Mouse (Mus musculus) liver, embryonic 15.5 days (tissue): ENCODE measurements around the gene Rsbn1. TPM values are rescaled to one million over a fixed set of nuclear protein-coding genes. Genes with fewer than 3 reads are reported as not detected.

Source experiments
- ATAC-seq: fragments of 200-750 bp; cut with Nextera tagmentation; 2 replicates; pipeline ENCODE4 v1.8.0; 2017; ENCODE audit warnings: moderate number of reproducible peaks, mild to moderate bottlenecking, moderate library complexity; ENCODE audit not compliant: insufficient read depth
- H3K27ac ChIP-seq: fragments of 300-500 bp; sonication (generic); replicated peaks from 2 replicates; pipeline ENCODE4 v1.5.1; 2015; ENCODE audit warnings: mild to moderate bottlenecking, inconsistent platforms
- H3K27me3 ChIP-seq: fragments of 300-500 bp; sonication (generic); 2 replicates; pipeline ENCODE4 v1.6.1; 2015; ENCODE audit warnings: mild to moderate bottlenecking, inconsistent platforms
- H3K36me3 ChIP-seq: fragments of 300-500 bp; sonication (generic); replicated peaks from 2 replicates; pipeline ENCODE4 v1.6.1; 2015; ENCODE audit warnings: moderate library complexity, mild to moderate bottlenecking, inconsistent platforms
- H3K4me1 ChIP-seq: fragments of 300-500 bp; sonication (generic); replicated peaks from 2 replicates; pipeline ENCODE4 v1.6.1; 2015; ENCODE audit warnings: inconsistent platforms
- H3K4me2 ChIP-seq: fragments of 300-500 bp; sonication (generic); 2 replicates; pipeline ENCODE4 v1.6.1; 2015; ENCODE audit warnings: moderate library complexity, mild to moderate bottlenecking, inconsistent platforms
- H3K4me3 ChIP-seq: fragments of 300-500 bp; sonication (generic); replicated peaks from 2 replicates; pipeline ENCODE4 v1.5.1; 2015; ENCODE audit warnings: mild to moderate bottlenecking, inconsistent platforms
- H3K9ac ChIP-seq: fragments of 300-500 bp; sonication (generic); 2 replicates; pipeline ENCODE4 v1.6.1; 2015; ENCODE audit warnings: moderate library complexity, mild to moderate bottlenecking, inconsistent platforms
- H3K9me3 ChIP-seq: fragments of 300-500 bp; sonication (generic); replicated peaks from 2 replicates; pipeline ENCODE4 v1.6.1; 2016; ENCODE audit warnings: inconsistent platforms
- WGBS: fragments of 180-500 bp; shearing (Covaris S2); methylation state at CpG from one replicate; pipeline ENCODE4 v1.1.7; 2015; ENCODE audit warnings: mixed read lengths; ENCODE audit not compliant: insufficient replicate concordance; 5-methylcytosine and 5-hydroxymethylcytosine counted together
- polyA plus RNA-seq: library from polyadenylated mRNA; unstranded; fragments of >200 nt; fragmentation: Nextera tagmentation; extraction: Ambion mirVana; gene quantifications from 2 replicates; pipeline ENCODE4 v1.2.1, GENCODE M21; 2015

Gene Rsbn1
- 3.7 and 3.8 TPM in 2 replicates for polyA plus RNA-seq

DNA sequence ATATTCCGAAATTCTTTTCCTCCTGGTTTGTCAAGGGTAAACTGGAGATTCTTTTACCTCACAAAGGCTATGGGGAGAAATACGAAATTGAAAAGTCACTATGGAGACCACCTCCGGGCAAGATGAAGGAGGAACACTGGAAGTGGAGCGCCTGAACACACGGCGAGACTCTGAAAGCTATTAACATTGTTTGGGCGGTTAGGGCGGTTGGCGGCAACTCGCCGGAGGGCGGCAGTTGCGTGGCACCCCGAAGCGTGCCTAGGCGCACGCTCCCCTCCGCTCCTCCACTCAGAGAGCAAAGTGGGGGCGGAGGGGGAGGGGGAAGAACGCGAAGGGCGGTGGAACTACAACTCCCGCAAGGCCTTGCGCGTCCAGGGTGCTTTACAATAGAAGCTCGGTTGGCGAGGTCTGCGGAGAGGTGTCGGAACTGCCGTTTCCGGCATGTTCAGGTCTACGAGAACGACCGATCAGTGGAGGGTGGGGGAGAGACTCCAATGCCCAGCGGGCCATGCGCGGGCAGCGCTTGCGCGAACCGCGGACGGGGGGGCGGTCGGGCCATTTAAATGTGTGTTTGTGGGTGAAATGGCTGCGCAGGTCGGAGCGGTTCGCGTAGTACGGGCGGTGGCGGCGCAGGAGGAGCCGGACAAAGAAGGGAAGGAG is at the start of gene Rsbn1:
Gene Rsbn1, plus strand, starts transcription at position 111 of the 660 bp plus-strand sequence.
- Histone ChIP-seq H3K4me1 (peaks cover 19% of the 10 kb centered on the region), H3K4me3 (peak within 1 kb of the TSS; percentile 100), H3K4me2 (peak within 1 kb of the TSS; percentile 77), H3K27ac (peak within 1 kb of the TSS; percentile 93), H3K9me3 (no peaks in the 10 kb centered on the region), H3K36me3 (no peaks in the 10 kb centered on the region), H3K9ac (peak within 1 kb of the TSS; percentile 98), H3K27me3 (no peaks in the 10 kb centered on the region)
- under 1% methylated on average over 55 of the region's 55 CpGs for WGBS
- peak; percentile 99 for ATAC-seq

DNA sequence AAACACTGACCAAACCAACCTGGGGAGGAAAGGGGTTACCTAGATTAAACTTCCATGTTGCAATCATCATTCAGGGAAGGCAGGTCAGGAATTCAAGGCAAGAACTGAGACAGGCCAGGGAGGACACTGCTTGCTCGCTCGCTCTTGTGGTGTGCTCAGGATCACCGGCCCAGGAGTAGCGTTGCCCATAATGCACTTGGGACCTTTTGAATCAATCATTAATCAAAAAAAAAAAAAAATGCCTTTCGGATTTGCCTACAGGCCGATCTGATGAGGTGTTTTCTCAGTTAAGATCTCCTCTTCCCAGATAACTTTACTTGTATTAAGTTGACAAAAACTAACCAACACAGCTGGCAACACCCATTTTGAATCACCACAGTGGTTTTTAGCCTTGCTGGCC is 49.7 kb upstream of the Rsbn1 start:
- Histone ChIP-seq H3K27me3 (no peaks in the 10 kb centered on the region), H3K27ac (no peak overlapping the region), H3K9me3 (no peaks in the 10 kb centered on the region), H3K4me3 (no peak overlapping the region), H3K4me2 (no peak overlapping the region), H3K36me3 (no peaks in the 10 kb centered on the region), H3K9ac (no peak overlapping the region), H3K4me1 (no peaks in the 10 kb centered on the region)
- no peak for ATAC-seq
- WGBS: 73% methylated on average over 6 of the region's 6 CpGs

DNA sequence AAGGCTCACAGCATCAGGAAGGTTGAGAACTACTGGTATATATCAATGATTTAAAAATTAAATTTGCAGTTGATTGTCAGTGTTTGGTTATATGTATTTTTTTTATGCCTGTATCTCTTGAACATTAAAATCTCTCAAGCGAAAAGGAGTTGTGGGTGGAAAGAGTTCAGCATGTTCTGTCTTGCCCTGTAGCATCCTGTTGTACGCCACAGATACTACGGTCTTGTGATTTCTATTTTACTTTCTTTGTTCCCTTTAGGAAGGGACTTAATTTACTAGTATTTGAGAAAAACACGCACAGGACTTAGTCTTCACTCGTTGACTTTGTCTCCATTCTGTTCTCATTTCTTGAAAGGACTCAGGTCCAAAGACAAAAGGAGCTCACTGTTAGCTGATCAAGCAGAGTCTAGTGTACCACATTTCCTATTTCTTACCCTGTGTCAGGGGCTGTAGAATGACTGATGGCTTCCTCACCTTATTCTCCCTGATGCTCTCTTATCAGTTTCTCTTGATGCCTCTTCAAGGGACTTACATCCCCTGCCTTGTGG is 46.4 kb upstream of the Rsbn1 start:
- H3K4me1 ChIP-seq: no peaks in the 10 kb centered on the region
- H3K27me3 ChIP-seq: no peaks in the 10 kb centered on the region
- ATAC-seq: no peak
- H3K27ac ChIP-seq: no peak overlapping the region
- H3K36me3 ChIP-seq: no peaks in the 10 kb centered on the region
- no peaks in the 10 kb centered on the region for H3K9me3 ChIP-seq
- no peak overlapping the region for H3K4me3 ChIP-seq
- 78% methylated on average over 5 of the region's 5 CpGs for WGBS
- H3K9ac ChIP-seq: no peak overlapping the region
- H3K4me2 ChIP-seq: no peak overlapping the region

DNA sequence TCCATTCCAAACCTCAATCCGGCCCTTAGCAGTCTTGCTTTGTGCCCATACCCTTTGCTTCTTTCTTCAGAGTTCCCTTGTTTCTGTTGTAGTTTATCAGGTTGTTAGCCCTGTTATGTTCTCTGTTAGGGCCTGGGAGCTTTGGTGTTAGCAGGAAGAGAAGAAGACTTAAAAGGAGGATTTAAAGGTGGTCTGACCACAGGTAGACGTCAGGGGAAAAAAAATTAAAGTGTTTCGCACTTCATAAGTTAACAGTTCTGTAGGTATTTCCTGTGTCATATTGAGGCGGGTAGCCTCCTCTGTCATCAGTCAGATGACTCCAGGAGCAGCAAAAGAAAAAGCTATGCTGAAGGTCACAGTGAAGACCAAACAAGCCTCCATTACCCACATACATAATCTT is 45.9 kb upstream of the Rsbn1 start:
- Histone ChIP-seq H3K9ac (no peak overlapping the region), H3K4me1 (no peaks in the 10 kb centered on the region), H3K9me3 (no peaks in the 10 kb centered on the region), H3K4me3 (no peak overlapping the region), H3K27ac (no peak overlapping the region), H3K4me2 (no peak overlapping the region), H3K27me3 (no peaks in the 10 kb centered on the region), H3K36me3 (no peaks in the 10 kb centered on the region)
- ATAC-seq: no peak
- WGBS: 64% methylated on average over 4 of the region's 4 CpGs

DNA sequence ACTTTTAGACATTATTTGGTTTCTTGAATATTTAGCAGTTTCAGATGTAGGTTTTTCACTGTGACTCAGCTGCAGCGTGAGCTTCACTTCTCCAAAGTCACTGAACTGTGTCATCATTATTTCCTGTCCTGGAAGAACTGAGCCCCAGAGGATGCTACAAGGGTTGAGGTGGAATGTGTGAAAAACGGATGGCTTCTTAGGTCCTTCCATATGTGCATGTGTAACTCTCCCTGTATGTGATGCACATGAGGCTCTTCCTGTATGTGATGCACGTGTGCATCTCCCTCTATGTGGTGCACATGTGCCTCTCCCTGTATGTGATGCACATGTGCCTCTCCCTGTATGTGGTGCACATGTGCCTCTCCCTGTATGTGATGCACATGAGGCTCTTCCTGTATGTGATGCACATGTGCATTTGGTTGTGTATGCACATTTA is 41.2 kb upstream of the Rsbn1 start:
- no peaks in the 10 kb centered on the region for H3K9me3 ChIP-seq
- no peak overlapping the region for H3K27ac ChIP-seq
- 32% methylated on average over 3 of the region's 3 CpGs for WGBS
- H3K4me2 ChIP-seq: no peak overlapping the region
- H3K9ac ChIP-seq: no peak overlapping the region
- ATAC-seq: no peak
- H3K27me3 ChIP-seq: no peaks in the 10 kb centered on the region
- H3K4me1 ChIP-seq: no peaks in the 10 kb centered on the region
- H3K36me3 ChIP-seq: no peaks in the 10 kb centered on the region
- no peak overlapping the region for H3K4me3 ChIP-seq

DNA sequence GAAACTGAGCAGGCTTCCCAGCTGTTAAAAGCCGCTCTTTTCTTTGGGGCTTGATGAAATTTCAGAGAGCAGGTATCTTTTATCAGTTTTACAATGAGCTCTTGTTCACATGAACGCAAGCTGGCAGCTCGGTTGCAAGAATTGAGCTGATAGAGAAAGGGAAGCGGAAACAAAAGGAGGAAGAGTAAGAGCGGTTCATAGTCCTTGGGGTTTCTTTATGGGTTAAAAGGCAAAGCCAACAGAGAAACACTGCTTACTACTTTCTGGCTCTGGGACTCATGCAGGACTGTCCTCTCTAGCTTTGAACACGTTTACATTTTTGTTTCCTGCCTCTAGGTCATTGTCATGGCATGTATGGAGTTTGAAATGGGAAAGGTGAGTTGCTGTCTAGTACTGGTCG is 39.6 kb upstream of the Rsbn1 start:
- ATAC-seq: no peak
- Histone ChIP-seq H3K27ac (no peak overlapping the region), H3K27me3 (no peaks in the 10 kb centered on the region), H3K4me1 (no peaks in the 10 kb centered on the region), H3K4me2 (no peak overlapping the region), H3K36me3 (no peaks in the 10 kb centered on the region), H3K4me3 (no peak overlapping the region), H3K9me3 (no peaks in the 10 kb centered on the region), H3K9ac (no peak overlapping the region)
- 32% methylated on average over 7 of the region's 7 CpGs for WGBS

DNA sequence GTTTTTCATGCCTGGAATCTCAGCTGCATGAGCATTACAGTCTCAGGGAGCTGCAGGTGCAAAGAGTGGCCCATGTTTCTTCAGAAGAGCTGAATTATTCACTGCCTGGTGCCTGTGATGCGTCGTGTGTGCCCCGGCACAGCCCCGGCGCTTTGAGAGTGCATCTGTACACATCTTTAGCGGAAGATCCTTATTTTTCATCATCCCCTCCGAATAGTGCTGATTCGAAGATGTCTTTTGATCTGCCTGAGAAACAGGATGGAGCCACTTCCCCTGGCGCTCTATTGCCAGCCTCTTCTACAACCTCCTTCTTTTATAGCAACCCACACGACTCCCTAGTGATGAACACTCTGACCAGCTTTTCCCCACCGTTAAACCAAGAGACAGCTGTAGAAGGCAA is 28.0 kb upstream of the Rsbn1 start:
- no peaks in the 10 kb centered on the region for H3K36me3 ChIP-seq
- H3K4me3 ChIP-seq: no peak overlapping the region
- H3K9me3 ChIP-seq: no peaks in the 10 kb centered on the region
- H3K9ac ChIP-seq: no peak overlapping the region
- no peak for ATAC-seq
- 71% methylated on average over 11 of the region's 11 CpGs for WGBS
- H3K4me2 ChIP-seq: no peak overlapping the region
- H3K27me3 ChIP-seq: no peaks in the 10 kb centered on the region
- H3K27ac ChIP-seq: no peak overlapping the region
- H3K4me1 ChIP-seq: no peaks in the 10 kb centered on the region

DNA sequence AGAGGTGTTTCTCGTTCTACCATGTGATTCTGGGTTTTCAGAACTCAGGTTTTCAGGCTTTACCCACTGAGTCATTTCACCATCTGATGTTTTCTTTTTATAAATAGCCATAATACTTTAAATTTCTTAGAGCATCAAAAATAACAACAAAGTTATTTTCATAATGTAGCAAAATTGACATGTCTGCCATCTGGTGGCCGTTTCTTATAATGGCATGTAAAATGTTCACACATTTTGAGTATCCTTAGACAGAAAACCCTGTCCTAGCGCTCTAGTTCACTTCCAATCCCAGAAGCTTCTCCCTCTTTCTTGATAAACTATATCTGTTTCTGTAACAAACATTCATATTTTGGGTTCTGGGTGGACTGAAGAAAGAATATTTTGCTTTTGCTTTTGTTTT is 26.3 kb upstream of the Rsbn1 start:
- Histone ChIP-seq H3K36me3 (no peaks in the 10 kb centered on the region), H3K4me3 (no peak overlapping the region), H3K27me3 (no peaks in the 10 kb centered on the region), H3K9ac (no peak overlapping the region), H3K4me2 (no peak overlapping the region), H3K27ac (no peak overlapping the region), H3K9me3 (no peaks in the 10 kb centered on the region), H3K4me1 (no peaks in the 10 kb centered on the region)
- WGBS: 28% methylated on average over 3 of the region's 3 CpGs
- no peak for ATAC-seq

DNA sequence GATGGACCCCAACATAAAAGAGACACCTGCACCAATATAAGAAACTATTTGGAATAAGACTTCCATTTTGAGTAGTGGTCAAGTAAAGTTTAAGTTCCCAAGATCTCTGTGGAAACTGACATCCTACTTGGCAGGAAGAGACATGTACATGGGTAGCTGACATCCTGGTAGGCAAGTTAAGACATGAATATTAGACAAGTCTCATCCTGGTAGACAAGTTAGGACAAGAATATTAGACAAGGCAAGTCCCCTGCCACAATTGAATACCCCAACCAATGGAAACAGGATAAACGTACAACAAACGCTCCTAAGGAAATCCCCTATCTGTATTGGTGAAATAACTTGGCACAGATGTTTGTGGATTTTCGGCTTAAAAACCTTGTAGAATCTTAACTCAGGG is 20.5 kb upstream of the Rsbn1 start:
- 65% methylated on average over 3 of the region's 3 CpGs for WGBS
- Histone ChIP-seq H3K4me2 (no peak overlapping the region), H3K27me3 (no peaks in the 10 kb centered on the region), H3K9ac (no peak overlapping the region), H3K27ac (no peak overlapping the region), H3K36me3 (no peaks in the 10 kb centered on the region), H3K4me3 (no peak overlapping the region), H3K9me3 (no peaks in the 10 kb centered on the region), H3K4me1 (no peaks in the 10 kb centered on the region)
- ATAC-seq: no peak

DNA sequence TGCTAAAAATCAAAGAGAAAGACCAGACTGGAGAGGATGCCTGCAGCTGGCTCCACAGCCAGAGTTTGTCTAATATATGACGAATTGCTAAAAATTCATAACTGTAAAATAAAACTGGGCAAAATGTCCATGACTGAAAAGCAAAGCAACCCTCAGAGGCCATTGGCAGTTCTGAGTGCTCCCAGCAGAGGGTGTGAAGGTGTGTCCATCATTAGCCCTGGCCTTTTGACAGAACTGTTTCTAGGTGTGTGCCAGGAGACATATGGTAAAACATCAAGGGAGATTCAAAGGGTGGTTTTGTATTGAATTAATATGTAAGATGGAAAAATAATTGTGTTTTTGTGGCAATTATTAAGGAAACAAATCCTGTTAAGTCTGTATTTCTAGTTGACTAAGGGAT is 9.2 kb upstream of the Rsbn1 start:
- H3K4me3 ChIP-seq: no peak overlapping the region
- H3K4me1 ChIP-seq: no peaks in the 10 kb centered on the region
- H3K4me2 ChIP-seq: no peak overlapping the region
- no peaks in the 10 kb centered on the region for H3K9me3 ChIP-seq
- no peak overlapping the region for H3K27ac ChIP-seq
- ATAC-seq: no peak
- no peak overlapping the region for H3K9ac ChIP-seq
- no peaks in the 10 kb centered on the region for H3K36me3 ChIP-seq
- no peaks in the 10 kb centered on the region for H3K27me3 ChIP-seq
- WGBS: 44% methylated on average over 1 of the region's 1 CpGs

DNA sequence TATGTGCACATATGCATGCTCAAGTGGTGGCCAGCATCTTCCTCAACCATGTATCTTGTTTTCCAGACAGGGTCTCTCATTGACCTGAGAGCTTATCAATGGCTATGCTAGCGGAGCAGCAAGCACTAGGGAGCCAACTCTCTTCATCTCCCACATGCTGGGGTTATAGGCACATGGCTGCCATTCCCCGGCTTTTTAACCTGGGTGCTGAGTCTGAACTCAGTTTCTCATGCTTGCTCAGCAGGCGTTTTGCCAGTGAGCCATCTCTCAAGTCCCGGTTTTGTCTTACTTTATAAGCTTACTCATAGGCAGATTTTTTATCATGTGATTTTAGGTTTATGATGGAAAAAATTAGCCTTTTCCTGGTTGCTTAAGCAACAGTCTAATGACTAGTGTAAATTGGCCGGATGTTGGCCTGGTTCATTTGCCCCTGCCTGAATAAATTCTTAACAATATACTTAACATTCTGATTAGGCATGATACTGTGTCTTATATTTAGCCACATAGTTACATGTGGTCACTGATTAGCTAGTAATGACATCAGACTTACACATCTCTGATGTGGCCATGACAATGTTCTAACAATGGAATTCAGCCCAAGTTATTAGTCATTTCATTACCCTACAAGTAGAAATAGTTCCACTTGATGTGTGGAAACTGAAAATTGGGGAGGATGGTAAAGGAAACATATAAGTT is 6.4 kb upstream of the Rsbn1 start:
- no peaks in the 10 kb centered on the region for H3K36me3 ChIP-seq
- no peaks in the 10 kb centered on the region for H3K27me3 ChIP-seq
- no peak overlapping the region for H3K27ac ChIP-seq
- WGBS: 64% methylated on average over 5 of the region's 5 CpGs
- no peak overlapping the region for H3K4me2 ChIP-seq
- H3K4me1 ChIP-seq: peaks cover under 1% of the 10 kb centered on the region; the same call in 1 of the 2 replicates
- no peak overlapping the region for H3K4me3 ChIP-seq
- ATAC-seq: no peak
- no peak overlapping the region for H3K9ac ChIP-seq
- H3K9me3 ChIP-seq: no peaks in the 10 kb centered on the region
